Mouse (Mus musculus) testis, adult 2 months (tissue): ENCODE measurements around the gene Cyb561. TPM values are rescaled to one million over a fixed set of nuclear protein-coding genes. Genes with fewer than 3 reads are reported as not detected.

Source experiments
- H3K27ac ChIP-seq: fragments of 200-500 bp; 2 replicates; pipeline ENCODE4 v1.5.1; 2012; ENCODE audit warnings: low read depth, low read length; ENCODE audit not compliant: control insufficient read depth, insufficient read depth
- H3K27me3 ChIP-seq: fragments of 200-500 bp; 2 replicates; pipeline ENCODE4 v1.6.1; 2012; ENCODE audit warnings: mild to moderate bottlenecking, low read length, moderate library complexity; ENCODE audit not compliant: control insufficient read depth, insufficient read depth
- H3K36me3 ChIP-seq: fragments of 200-500 bp; 2 replicates; pipeline ENCODE4 v1.6.1; 2012; ENCODE audit warnings: mild to moderate bottlenecking, low read length; ENCODE audit not compliant: control insufficient read depth, insufficient read depth
- H3K4me1 ChIP-seq: fragments of 200-500 bp; 2 replicates; pipeline ENCODE4 v1.6.1; 2012; ENCODE audit warnings: low read length; ENCODE audit not compliant: control insufficient read depth, insufficient read depth
- H3K4me3 ChIP-seq: fragments of 200-500 bp; 2 replicates; pipeline ENCODE4 v1.5.1; 2012; ENCODE audit warnings: low read depth, mild to moderate bottlenecking, low read length, moderate library complexity, mixed read lengths; ENCODE audit not compliant: control insufficient read depth
- CTCF ChIP-seq: fragments of 200-500 bp; IDR thresholded peaks from 2 replicates; pipeline ENCODE4 v1.5.1; 2012; ENCODE audit warnings: low read depth, mild to moderate bottlenecking, inconsistent platforms, low read length, moderate library complexity; ENCODE audit not compliant: control insufficient read depth, insufficient read depth, insufficient replicate concordance
- POLR2A ChIP-seq: fragments of 200-500 bp; IDR thresholded peaks from 2 replicates; pipeline ENCODE4 v1.6.1; 2012; ENCODE audit warnings: low read depth, mild to moderate bottlenecking, inconsistent platforms, low read length, moderate library complexity; ENCODE audit not compliant: control insufficient read depth
- polyA plus RNA-seq: library from polyadenylated mRNA; depleted of rRNA; stranded (reverse); fragments of >200 nt; gene quantifications from 2 replicates; pipeline ENCODE4 v1.2.3, GENCODE M21; 2012

The Cyb561 gene
- polyA plus RNA-seq, 1 experiment, result 21.8 TPM

DNA sequence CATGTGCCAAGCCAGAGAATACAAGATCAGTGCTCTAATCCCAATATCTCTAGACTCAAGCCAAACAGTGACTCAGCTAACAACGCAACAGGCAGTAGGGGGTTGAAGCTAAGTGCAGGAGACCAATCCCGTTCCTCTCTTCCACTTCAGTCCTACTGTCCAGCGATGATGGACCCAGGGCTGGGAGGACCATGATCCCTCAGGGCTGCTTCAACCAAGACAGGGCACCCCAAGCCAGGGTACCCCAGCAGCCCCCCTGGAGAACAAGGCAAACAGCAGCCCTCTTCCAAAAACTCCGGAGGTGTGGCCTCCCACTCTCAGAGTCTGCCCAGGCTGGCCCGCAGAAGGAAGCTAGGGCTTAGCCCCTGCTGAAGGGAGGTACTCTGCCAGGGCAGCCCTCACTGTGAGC is 18.8 kb downstream of the Cyb561 start:
- Histone ChIP-seq H3K27ac (peak overlapping the region; percentile 9; the same call in 1 of the 2 replicates), H3K36me3 (no peaks in the 10 kb centered on the region), H3K4me1 (no peaks in the 10 kb centered on the region; the same call in 1 of the 2 replicates), H3K4me3 (no peak overlapping the region), H3K27me3 (no peaks in the 10 kb centered on the region)
- TF ChIP-seq POLR2A (no peak), CTCF (no peak)

DNA sequence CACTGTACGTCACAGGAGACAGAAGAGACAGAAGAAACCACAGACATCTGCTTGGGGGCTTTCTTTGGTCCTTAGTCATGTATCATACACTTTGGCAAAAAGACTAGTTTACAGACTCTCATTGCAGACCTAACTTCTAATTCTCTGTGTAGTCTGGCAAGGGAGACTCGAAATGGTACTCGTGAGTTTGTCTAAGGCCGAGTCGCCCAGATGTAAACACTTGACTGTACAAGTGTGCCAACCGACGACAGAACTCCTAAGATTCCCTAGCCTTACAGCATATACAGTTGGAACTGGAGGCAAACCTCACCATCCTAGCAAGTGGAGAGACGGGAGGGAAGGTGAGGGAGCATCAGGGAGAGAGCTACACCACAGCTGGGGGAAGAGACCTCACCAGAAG is 19.4 kb downstream of the Cyb561 start:
- H3K27me3 ChIP-seq, result no peaks in the 10 kb centered on the region
- H3K36me3 ChIP-seq, result no peaks in the 10 kb centered on the region
- TF ChIP-seq POLR2A (no peak), CTCF (no peak)
- H3K27ac ChIP-seq, result no peak overlapping the region
- H3K4me3 ChIP-seq, result no peak overlapping the region
- H3K4me1 ChIP-seq, result no peaks in the 10 kb centered on the region; the same call in 1 of the 2 replicates

DNA sequence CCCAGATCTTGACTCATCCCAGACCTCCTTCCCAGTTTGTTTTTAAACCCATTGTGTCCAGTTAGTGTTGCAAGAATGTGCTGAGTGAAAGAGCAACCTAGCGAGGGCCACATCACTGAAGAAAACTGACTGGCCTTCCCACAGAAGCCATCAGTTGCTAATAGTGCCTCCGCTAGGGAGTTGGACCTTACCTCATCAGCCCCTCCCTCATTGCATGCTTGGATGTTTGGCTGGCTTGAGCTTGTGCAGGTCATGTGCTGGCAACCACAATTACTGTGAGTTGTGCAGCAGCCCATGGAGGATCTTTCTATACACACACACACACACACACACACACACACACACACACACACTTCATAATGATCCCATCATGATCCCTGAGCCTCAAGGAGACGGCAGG is 21.8 kb downstream of the Cyb561 start:
- Histone ChIP-seq H3K36me3 (no peaks in the 10 kb centered on the region), H3K4me1 (no peaks in the 10 kb centered on the region; the same call in 1 of the 2 replicates), H3K27ac (no peak overlapping the region), H3K27me3 (no peaks in the 10 kb centered on the region), H3K4me3 (no peak overlapping the region)
- TF ChIP-seq POLR2A (no peak), CTCF (no peak)

DNA sequence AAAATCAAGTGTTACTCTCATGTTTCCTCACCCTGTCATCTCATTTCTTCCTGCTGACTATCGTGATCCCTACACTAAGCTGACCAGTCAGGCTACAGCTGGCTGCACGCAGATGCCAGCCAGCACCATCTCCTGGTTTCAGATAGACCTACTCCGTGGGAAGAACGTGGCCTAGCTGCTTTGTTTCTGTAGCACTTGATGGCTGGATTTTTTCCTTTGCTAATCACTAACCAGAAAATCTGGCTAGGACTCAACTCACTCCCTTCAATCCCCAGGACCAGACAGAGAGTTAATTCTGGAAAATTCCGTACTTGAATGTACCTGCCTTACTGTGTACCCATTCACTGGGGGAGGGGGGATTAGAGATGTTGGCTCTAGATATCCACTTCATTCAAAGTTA is 25.0 kb downstream of the Cyb561 start:
- Histone ChIP-seq H3K36me3 (no peaks in the 10 kb centered on the region), H3K4me1 (no peaks in the 10 kb centered on the region), H3K4me3 (no peak overlapping the region), H3K27ac (no peak overlapping the region), H3K27me3 (no peaks in the 10 kb centered on the region)
- no peak for TF ChIP-seq CTCF
- TF ChIP-seq POLR2A, result no peak

DNA sequence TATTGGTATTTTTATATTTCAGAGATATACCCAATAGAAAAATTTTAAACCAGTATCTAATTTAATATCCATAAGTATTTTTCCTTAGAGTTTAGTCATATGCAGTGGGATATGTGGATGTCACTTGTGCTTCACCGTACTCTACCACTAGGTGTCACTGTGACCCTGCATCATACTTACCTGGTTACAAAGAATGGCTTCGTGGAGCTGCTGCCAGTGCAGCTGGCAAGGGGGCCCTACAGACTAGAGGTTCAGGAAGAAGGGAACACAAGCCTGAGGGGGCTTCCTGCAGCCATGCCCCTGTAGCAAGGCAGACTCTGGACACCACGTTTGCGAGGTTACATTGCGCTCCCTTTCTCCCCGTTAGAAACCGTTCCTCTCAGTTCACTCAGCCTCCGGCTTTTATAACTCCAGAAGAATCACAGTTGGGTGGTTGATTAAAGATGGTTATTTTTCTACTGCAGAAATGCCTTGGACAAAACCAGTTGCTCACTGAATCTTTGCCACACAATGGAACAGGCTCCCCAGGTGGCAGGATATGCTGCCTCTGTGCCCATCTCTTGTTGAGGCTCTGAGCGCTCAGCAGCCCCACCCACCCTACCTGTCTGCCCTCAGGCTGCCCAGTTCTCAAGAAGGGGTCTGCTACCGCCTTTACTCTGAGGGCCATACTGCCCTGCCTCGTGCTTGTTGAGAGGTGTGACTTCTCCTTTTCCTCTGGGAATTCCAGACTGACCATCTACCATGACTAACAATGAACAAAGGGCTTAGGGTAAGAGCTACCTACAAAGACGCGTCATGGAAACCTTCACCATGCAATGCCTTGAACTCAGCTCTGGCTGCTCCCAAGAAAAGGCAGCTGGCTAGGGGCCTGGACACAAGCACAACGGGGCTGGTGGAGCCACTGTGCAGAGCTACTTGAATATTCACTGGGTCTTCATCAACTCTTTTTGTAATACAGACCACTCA is 25.8 kb downstream of the Cyb561 start:
- H3K4me3 ChIP-seq, result no peak overlapping the region
- H3K4me1 ChIP-seq, result no peaks in the 10 kb centered on the region
- TF ChIP-seq CTCF, result peak; percentile 57; the same call in 1 of the 2 replicates
- TF ChIP-seq POLR2A, result no peak
- no peak overlapping the region for H3K27ac ChIP-seq
- H3K36me3 ChIP-seq, result no peaks in the 10 kb centered on the region
- no peaks in the 10 kb centered on the region for H3K27me3 ChIP-seq

DNA sequence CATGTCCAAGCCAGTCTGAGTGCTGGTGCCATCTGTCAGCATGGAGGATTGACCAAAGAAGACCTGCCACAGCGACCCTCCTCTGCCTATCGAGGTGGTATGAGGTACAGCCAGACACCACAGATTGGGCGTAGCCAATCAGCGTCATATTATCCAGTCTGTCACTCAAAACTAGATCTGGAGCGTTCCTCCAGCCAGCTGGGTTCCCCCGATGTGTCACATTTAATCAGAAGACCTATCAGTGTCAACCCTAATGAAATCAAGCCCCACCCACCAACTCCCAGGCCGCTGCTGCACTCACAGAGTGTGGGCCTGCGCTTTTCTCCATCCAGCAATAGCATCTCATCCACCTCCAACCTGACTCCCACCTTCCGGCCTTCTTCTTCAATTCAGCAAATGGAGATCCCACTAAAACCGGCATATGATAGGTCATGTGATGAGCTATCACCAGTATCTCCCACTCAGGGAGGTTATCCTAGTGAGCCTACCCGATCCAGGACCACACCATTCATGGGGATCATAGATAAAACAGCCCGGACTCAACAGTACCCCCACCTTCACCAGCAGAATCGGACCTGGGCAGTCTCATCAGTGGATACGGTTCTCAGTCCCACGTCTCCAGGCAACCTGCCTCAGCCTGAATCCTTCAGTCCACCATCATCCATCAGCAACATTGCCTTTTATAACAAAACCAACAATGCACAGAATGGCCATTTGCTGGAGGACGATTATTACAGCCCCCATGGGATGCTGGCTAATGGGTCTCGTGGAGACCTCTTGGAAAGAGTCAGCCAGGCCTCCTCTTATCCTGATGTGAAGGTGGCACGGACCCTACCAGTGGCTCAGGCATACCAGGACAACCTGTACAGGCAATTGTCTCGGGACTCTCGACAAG is 30.1 kb downstream of the Cyb561 start:
- no peak for TF ChIP-seq POLR2A
- TF ChIP-seq CTCF, result no peak
- Histone ChIP-seq H3K27me3 (no peaks in the 10 kb centered on the region), H3K27ac (no peak overlapping the region), H3K36me3 (peaks cover 1% of the 10 kb centered on the region; the same call in 1 of the 2 replicates), H3K4me3 (no peak overlapping the region), H3K4me1 (no peaks in the 10 kb centered on the region)

DNA sequence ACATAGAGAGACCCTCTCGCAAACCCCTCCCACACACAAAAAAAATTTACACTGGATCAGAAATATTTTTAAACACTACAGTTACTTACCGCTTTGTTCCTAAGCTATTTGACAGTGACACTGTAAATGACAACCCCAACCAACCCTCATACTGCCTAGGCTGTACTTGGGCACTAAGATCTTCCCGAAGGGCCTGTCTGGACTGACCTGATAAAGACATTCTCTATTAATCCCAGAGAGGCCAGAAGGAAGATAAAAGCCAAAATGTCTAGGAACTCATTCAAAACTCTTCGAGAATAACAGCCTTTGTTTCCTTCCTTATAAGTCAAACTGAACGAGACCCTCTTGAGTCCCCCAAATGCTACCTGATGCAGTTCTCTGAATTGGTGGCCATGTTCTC is 31.9 kb downstream of the Cyb561 start:
- no peak for TF ChIP-seq POLR2A
- TF ChIP-seq CTCF, result no peak
- H3K27ac ChIP-seq, result no peak overlapping the region
- peaks cover 1% of the 10 kb centered on the region; the same call in 1 of the 2 replicates for H3K36me3 ChIP-seq
- H3K4me3 ChIP-seq, result no peak overlapping the region
- H3K4me1 ChIP-seq, result no peaks in the 10 kb centered on the region
- no peaks in the 10 kb centered on the region for H3K27me3 ChIP-seq
